Mouse (Mus musculus): ENCODE measurements around the gene Stra8.

The Stra8 gene

DNA sequence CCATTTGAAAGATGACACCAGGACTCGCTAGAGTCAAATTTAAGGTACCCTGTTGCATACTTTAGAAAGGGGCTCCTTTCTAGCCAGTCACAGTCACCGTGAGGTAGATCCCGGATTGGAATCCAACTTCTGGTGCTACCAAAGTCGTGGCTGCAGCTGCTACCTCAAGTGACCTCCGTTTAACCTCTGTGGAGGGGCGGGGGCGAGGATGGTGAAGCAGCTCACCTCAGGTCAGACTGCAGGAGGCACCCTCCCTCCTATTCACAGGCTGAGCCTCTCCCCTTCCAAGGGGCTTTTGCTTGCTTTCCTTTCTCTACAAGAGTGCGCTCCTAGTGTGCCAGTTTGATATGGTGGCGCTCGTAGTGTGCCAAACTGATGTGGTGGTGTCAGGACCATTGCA, at the start of gene Stra8:
Stra8 (plus strand) TSS at position 208 of the 400 bp plus-strand sequence.
- DNase-seq: no peak

DNA sequence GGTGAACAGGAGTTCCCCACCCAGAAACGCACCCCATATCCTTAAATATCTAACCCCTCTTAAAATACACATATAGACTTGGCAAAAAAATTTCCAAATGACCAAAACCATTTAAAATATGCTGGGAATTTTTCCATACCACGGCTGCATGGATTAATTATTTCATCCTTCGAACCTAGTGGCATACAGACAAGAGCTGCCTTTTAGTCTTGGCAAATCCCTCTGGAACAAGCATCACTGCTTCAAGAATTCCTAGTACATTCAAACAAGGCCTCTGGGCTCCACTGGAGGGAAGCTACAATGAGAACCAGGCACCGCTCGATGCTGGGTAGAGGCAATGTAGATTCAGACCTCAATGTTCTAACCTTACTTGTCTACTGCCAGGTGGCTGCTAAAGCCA, 49.2 kb upstream of the Stra8 start:
- DNase-seq: no peak

DNA sequence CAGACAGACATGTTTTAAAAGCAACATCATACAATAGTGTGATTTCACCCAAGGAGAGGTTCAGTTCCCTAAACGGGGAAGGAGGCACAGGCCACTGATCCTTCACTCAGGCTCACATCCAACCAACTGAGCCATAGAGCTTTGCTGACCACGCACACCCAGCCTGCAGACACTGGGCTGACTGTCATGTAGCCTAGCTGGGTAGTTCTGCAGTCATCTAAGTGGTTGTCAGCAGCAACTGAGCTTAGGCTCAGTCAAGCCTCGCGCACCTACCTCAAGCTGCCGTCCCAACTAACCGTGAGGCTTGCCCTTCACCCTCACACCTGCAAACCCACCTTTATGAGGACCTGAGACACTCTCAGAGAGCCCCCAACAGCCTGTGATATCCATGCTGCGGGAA, 48.0 kb upstream of the Stra8 start:
- DNase-seq: no peak

DNA sequence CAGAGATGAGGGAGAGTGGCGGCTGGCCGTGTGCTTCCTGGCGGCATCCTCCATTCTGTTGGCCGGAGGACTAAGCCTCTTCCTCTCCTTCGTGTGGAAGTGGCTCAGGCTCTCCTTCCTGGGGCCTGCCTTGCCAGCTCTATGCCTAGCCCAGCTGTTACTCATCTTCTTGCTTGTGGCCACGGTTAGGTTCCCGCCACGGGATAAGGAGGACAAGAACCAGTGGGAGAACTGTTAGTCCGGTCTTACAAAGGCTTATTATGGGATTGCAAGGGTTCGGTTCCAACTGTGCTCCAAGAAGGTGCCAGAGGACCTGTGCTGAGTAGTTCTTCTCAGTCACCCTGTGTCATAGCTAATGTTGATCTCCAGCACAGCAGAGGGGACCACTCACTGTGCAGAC, 47.1 kb upstream of the Stra8 start:
- no peak for DNase-seq

DNA sequence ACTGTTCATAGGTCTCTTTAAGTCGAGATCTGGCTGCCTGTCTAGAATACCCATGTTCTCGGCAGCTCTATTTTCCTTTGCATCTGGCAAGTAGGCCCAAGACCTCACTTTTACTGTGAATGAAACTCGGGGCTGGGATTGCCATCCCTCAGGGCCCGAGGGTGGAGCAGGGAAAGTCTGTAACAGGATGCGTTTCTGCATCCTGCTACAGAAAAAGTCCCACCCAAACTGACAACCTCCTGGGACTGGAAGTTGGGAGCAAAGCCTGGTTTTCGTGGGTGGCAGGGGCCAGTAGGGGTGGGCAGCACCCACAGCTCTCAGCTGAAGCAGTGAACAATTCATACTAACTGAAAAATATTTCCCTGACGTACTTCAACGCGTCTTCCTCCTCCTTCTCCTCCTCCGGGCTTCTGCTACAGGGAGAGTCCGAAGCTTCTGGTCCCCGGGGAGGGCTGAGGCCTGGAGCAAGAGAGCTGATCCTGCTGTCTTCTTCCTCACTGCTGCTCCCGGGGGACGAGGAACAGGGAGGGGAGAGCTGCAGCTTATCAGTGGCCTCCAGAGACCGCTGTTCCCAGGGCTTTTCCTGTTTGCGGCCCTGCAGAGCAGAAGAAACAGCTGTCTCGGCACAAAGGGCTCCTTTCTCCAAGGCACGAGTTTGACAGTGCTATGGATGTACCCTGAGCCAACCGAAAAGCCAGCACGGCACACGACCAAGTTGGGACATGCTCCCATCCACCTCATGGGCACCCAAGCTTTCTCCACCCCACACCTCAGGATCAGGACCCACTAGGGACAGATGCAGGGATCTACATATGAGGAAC, 45.7 kb upstream of the Stra8 start:
- DNase-seq: no peak

DNA sequence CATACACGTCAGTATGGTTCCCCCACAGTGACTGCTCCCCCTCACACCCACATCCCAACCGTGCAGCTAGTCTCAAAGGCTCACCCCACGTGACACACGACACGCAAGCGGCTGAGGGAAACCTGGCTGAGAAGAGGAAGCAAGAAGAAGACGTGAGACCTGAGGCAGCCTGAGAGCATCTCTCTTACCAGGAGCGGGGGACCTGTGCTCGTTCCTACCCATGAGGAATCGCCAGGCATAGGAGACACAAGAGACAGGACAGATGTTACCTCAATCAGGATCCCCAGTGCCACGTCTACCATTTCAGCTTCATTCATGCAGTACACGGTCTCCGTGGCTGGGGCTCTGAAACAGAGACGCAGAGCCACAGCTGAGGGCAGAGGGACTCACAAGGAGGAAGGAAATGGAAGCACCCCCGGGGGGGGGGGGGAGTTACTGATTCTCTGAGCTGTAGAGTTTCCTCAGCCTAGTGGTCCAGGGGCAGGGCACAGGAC, 44.6 kb upstream of the Stra8 start:
- no peak for DNase-seq

DNA sequence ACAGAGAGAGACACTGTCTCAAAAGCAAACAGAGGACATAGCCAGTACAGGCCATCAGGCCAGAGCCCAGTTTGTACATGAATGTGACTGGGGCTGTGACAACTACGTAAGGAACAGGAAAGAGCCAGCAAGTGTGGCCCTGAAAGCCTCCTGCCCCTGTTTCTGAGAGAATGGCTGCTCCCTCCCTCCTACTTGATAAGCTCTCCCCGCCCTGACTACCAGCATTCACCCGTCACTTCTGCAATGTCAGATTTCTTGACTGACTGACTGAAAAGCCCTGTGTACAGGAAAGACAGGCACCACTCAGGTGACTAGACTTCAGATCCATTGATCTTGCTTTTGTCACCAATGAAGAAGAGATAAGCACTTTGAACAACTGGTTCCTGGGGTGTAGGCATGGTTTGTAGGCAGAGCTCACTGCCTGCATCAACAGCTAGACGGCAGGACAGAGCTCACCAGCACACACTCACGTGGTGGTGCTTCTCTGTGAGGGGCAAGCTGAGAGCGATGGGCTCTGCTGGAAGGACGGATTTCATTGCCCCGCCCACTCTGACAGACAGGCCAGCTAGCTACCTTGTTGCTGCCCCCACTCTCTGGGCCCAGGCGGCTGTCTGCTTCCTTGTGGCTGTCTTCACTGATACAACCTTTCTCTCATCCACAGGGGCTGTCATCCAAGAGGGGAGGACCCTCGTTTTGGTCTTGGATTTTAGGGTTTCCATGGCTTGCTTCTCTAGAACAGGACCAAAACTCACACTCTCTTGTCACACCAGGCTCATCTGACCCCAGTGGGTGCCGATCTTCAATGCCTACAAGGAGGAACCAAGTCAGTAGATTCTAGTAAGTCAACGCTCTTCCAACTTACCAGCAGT, 43.8 kb upstream of the Stra8 start:
- no peak for DNase-seq

DNA sequence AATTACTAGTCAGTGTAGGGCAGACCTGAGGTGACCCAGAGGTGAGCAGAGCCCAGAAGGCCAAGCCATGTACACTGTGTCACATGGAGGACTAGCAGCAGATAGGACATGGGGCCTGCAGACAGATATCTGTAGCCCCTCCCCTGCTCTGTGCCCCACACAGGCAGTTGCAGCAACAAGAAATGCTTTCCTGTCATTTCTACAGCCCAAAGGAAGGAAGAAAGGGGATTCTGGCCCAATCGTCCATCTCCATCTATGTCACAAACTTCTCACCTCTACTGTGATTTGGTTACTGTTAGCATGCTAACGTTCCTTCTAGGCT, 43.2 kb upstream of the Stra8 start:
- no peak for DNase-seq

DNA sequence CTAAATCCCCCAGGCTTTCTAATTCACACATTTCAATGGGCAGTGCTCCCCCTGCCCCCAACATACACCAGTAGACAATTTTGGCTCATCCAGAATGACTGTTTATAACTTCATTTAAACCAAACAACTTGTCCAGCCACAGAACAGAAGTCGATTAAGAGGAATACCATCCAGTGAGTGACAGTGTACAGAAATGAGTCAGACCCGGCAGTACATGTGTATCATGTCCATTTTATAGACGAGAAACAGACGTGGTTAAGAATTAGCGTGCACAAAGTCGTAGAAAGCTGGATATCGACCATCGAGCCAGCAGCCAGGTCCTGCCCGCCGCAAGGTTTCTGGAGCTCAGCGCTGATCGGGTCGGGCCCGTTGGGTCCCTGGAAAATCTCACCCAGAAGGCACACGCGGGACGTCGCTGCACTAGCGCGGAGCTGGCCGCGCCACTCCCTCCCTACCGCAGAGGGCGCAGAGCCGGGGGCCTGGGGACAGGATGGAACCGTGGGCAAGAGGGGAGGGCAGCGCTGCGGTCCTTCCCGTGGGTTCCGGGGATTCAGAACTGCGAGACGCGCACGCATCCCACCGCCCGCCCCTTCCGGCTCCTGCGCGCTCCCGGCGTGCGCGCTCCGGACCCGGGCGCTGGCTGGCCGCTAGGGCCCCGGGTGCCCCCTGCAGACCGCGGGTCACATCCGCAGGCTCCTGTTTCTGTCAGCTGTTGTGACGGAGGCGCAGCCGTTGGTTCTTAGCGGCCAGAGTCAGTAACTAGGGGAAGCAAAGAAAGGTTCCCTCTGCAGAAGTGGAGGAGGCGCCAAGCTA, 42.2 kb upstream of the Stra8 start, which contains the start of gene Cyren:
Cyren (minus strand) TSS at position 552 of the 813 bp plus-strand sequence.
- DNase-seq: peak; percentile 92

DNA sequence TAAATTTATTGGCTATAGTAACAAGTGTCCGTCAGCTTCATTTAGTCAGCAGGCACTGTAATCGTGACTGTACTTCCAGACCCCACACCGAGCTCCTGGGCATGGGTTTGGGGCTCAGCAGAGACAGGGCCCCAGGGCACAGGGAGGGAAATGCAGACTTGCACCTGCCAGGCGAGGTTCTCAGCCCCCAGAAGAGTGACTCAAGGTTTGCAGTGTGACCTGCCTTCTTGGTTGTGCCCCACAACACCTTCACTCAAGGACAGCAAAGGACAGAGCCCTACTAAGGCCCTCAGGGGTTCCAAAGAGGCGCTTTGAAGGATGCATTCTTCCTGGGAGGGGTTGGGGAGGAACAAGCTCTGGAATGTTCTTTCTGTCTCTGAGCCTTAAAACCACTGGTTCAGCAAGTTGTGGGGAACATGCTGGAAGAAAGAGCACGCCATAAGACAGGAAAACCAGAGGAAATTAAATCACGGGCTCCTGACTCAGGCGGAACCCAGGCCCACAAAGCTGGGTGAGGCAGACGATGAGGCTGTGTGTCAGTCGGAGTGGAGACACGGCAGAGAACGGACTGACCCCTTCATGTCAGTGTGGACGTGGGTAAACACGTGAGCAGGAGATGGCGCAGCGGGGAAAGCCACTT, 40.7 kb upstream of the Stra8 start:
- peak; percentile 35 for DNase-seq

DNA sequence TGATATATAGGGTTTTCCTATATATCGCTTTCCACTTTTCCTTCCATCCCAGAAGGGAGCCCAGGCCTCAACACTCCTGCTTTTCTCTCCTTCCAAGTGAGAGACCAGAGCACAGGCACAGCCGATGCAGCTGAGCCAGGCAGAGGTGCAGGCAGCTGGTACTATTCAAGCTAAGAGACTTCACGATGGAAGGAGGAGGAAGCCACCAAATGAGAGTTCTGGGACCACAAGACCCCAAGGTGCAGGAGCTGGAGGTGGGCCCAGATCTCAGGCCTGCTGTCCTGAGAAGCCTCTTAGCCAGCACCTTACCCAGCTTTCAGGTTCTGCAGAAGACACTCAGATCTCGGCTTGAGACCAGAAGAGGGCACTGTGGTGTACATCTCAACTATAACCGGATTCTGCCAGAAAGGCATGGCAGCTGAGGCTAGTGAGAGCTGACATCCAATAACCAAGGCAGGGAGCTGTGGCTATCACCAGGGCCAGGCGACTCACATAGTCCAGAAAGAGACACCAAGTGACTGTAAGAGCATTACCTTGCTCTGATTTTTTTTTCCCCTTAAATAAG, 40.0 kb upstream of the Stra8 start:
- DNase-seq: peak; percentile 63

DNA sequence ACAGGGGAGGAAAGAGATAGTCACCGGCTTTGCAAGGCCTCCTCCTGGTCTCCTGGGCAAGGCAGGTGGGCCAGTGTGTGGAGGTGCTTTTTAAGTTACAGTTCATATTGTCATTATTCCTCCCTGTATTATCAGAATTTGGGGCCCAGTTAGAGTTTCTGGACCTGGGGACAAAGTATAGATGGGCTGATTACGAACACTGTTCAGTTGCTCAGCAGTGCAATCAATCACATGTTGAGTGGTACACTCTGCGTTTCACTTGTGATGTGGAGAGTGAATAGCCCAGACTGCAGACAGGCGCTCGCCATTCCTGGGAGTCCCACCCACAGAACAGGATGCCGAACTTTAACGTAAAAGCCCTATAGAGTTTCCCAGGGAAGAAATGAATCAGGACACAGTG, 35.2 kb upstream of the Stra8 start:
- no peak for DNase-seq

DNA sequence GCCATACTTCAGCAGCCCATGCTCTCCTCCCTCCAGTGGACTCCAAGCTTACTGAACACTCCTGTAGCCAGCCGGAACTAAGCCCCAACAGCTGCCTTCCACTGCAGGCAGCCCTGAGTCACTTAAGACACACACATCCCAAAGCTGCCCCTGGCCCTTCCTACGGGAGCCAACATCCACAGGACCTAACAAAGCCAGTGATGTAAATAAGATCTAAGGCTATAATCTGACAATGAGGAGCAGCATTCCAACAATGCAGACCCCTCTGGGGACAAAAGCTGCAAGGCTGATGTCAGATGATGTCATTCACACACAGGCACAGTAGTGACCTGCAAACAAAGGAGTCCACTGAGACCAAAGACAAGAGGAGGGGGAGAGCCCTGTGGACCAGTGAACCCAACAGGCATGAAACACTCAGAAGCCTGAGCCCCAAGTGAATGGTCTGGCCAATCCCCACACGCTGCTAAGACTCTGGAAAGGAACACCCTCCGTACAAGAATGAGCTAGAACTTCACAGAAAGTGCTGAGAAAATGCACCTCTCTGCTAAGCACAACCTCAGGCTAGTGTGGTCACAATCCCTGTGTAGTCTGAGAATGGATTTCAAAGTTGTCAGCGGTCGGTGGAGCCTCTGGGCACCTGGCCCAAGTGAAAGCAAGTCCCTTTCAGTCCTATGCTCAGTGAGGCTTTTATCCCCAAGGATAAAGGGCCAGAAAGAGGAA, 32.7 kb upstream of the Stra8 start:
- DNase-seq: no peak

DNA sequence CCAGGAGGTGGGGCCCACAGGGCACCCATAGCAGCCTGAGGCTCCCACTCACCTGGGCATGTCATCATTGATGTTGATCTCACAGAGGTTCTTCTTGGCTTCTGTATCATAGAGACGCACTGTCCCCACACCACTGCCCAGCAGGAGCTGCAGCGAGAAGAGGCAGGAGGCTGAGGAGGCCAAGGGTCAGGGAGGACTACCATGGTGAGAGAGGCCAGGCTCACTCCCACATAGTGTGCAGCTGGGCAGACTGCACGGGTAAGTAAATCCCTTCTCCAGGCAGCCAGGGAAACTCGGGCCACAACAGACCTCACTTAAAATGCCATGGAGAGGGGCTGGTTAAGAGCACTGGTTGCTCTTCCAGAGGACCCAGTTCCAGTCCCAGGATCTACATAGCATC, 30.8 kb upstream of the Stra8 start:
- no peak for DNase-seq

DNA sequence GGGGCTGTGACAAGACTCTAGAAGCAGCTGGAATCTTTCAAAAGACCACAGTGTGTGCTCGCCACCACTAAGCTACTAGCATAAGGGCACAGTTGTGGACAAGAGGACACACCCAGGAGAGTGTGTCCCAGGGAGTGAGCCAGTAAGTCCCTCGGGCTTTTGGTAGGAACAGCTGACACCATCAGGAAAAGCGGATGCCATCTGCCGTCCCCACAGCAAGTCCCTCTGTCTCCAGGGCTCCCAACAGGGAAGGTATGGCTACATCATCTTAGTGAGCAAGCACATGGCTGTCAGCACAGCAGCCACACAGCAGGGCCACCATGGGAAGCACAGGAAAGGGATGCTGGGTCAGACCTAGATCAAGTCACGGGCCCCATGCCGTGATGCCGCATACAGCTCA, 24.4 kb upstream of the Stra8 start:
- peak; percentile 65 for DNase-seq

DNA sequence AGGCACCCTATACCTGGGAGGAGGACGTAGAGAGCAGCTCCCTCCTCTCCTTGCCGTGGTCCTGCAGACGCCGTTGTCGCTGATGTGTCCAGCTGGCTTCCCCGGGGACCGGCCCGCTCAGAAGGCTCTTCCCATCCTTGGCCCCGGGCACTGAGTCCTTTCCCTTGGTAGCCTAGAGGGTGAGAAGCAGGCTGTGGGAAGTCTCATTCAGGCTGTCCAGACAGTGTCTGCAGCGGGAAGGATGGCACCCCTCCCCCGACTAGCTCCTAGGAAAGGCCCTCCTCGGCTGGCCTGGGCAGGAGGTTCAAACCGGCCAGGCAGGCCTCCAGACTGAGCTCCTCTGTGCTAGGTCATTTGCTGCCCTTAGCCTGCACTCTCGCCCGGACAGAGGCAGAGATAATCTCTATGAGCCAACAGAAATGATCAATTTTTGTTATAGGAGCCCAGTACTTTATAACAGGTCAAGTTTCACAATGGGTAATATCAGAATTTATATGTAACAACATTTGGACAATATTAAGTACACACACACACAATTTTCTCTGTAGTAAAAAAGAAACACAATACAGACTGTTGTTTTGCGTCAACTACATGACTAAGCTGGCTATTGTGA, 23.7 kb upstream of the Stra8 start:
- no peak for DNase-seq

DNA sequence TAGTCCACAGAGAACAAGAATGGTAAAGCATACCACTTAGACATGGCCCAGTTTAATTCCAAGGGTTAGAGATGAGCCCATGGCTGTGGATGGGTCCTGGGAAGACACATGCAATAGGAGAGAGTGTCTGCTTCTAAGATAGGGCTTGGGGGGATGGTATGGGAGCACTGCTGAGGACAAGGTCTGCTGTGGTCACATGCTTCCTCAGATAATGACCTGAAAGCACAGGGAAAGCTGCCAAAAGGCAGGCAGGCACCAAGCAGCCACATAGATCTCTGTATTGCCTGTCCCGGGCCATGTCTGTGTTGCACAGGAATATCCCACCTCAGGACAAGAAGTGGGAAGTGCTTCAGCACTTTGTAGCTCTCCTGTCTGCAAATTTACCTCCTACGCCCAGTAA, 20.8 kb upstream of the Stra8 start:
- DNase-seq: no peak

DNA sequence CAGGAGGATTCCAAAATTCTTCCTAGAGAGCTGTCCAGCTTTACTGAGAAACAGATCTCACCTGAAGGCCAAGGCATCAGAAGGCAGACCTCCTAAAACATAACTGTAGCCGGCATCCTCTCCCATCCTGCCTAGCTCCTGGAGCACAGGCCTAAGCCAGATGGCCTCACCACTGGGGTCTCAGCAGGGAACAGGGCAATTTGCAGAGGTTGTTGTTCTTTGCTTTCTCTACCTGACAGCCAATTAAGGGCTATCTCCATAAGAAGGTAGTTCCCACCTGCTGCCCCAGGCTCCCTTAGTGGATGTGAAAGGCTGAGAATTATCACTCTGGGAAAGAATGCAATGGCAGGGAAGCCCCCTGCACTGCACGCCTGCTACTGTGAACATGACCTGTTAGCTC, 19.0 kb upstream of the Stra8 start:
- peak; percentile 62 for DNase-seq

DNA sequence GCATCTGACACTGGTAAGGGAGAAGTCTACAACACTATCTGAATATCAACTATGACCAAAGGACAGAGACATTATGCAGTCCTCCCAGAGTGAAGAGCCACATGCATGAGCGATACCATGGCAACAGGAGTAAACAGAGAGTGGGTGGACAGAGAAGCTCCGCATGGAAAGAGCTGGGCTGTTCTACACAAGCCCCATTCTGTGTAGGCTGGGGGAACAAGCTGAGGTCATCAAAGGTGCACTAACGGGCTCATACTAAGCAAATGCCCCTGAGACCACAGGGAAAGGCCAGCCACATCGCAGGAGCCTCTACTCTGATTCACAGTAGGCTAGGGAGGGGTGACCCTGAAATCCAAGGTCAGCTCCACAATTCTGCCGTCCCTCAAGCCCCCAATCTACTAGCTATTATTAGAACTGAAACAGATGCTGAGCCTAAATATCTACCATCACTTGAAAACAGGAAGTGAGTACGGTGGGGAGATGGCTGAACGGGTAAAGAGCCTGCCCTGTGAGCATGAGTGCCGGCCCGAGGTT, 18.0 kb upstream of the Stra8 start:
- no peak for DNase-seq

DNA sequence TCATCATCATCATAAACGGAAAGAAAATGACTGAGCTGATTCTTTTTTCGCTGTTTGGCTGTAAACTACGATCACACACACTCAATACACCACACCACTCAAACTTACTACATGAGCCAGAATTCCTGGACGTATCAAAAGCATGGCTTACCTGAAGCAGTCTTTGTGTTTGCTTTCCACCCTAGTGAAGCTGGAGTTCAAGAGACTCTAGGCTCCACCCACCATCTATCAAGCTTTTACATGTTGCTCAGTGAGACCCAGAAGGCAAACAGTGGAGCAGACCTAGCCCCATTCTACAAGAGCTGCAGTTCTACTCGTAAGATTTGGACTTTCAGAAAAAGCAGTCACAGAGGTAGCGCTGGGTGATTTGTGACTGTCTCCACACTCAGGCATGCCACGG, 17.4 kb upstream of the Stra8 start:
- DNase-seq: no peak

DNA sequence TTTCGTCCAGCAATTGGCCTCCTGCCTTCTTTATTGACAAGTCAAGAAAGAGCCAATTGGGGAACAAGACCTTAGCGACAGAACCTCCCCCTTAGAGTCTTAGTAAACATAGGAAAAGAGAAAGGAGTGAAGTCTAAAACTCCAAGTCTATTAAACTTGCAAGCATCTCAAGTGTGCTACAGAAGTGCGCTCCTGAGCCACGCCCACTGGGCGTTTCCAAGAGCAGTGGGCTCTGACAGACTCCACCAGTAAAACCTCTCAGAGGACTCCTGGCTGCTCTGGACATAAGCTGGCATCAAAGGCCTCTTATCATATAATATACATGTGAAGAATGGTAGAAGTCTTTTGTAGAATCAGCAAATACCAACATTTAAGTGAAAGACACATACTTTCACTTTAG, 16.5 kb upstream of the Stra8 start:
- no peak for DNase-seq

Measured in cerebellum, adult 9-11 months (tissue).